Mouse (Mus musculus): Measurements from ENCODE around the gene Zfp937.
"Not testable (repeated sequence)": the region's sequence is repeated elsewhere in the genome, so short reads cannot be mapped to it uniquely, and the experiment has no call there.

Gene Zfp937

GRCm38 (mm10) chr2:150217600-150218362 is at the start of gene Zfp937:
Zfp937 (plus strand) TSS chr2:150218073.
- DNase-seq (ENCODE audit: low spot score): peak; percentile 89

- DNase-seq (ENCODE audit: low spot score): no peak
These were observed 44.0 kb upstream of the Zfp937 start for GRCm38 (mm10) chr2:150173833-150174232.

GRCm38 (mm10) chr2:150179579-150179978 is 38.3 kb upstream of the Zfp937 start, which contains the start of gene Gm10770:
Gm10770 (minus strand) TSS chr2:150179679.
- not testable (repeated sequence) for DNase-seq (ENCODE audit: low spot score)

GRCm38 (mm10) chr2:150181046-150181445 is 36.8 kb upstream of the Zfp937 start:
- not testable (repeated sequence) for DNase-seq (ENCODE audit: low spot score)

- DNase-seq (ENCODE audit: low spot score): not testable (repeated sequence)
These were observed 36.3 kb upstream of the Zfp937 start, which contains the start of gene Gm14139 for GRCm38 (mm10) chr2:150181570-150181999. Gm14139 (plus strand) TSS chr2:150181755.

GRCm38 (mm10) chr2:150218363-150218725 is 471 bp downstream of the Zfp937 start:
- not testable (repeated sequence) for DNase-seq (ENCODE audit: low spot score)

GRCm38 (mm10) chr2:150223263-150223662 is 5.4 kb downstream of the Zfp937 start:
- not testable (repeated sequence) for DNase-seq (ENCODE audit: low spot score)

- DNase-seq (ENCODE audit: low spot score): no peak
These were observed 25.3 kb downstream of the Zfp937 start for GRCm38 (mm10) chr2:150243211-150243610.

GRCm38 (mm10) chr2:150255491-150255890 is 37.6 kb downstream of the Zfp937 start, which contains the start of gene Gm21994:
Gm21994 (minus strand) TSS chr2:150255591.
- DNase-seq (ENCODE audit: low spot score): not testable (repeated sequence)

- DNase-seq (ENCODE audit: low spot score): not testable (repeated sequence)
These were observed 39.0 kb downstream of the Zfp937 start for GRCm38 (mm10) chr2:150256861-150257260.

GRCm38 (mm10) chr2:150257291-150257690 is 39.4 kb downstream of the Zfp937 start, which contains the start of gene Gm14124:
Gm14124 (plus strand) TSS chr2:150257517.
- not testable (repeated sequence) for DNase-seq (ENCODE audit: low spot score)

Data from layer of hippocampus, adult 11-12 months (tissue).